In the genomic region with DNA sequence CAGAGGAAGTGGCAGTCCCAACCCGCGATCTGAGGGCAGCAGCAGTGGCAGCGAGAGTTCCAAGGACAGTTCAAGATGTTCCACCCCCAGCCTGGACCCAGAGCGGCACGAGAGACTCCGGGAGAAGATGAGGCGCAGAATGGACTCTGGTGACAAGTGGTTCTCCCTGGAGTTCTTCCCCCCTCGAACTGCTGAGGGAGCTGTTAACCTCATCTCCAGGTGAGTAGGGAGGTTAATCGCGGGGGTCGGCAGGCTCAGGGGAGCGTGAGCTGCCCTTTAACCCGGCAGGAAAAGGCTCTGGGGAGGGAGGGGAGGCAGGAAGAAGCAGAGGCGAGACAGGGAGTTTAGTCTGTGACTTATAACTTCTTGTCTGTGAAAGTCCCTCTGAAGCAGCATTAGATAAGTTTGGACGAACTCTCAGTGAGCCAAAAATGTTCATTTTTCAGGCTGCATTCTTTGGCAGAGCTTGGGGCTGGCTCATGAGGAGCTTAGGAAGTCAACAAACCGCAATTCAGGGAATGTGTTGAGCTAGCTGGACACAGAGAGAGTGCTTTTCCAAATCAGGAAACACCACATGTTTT, we compare ENCODE assay signal across 9 mouse cellular contexts. TPM values are rescaled to one million over a fixed set of nuclear protein-coding genes. Genes with fewer than 3 reads are reported as not detected.
DNase-seq lines count a peak whose midpoint lies in the region; ATAC-seq and TF ChIP-seq lines count a peak whose summit lies in the region.
"Had no signal": no experiment of that assay in that cellular context is flagged by ENCODE, and none has a peak within 500 bp of the region (broad histone marks: within the 10 kb centered on the region; RNA-seq: fewer than 3 reads in every experiment).

No protein-coding gene starts in this region.

- H3K4me3 ChIP-seq in megakaryocyte, embryonic 14.5 days (replicated peaks) = peak overlapping the region; percentile 87
- H3K4me3 ChIP-seq in brown adipose tissue, adult 24 weeks (ENCODE audit: insufficient read depth, low read depth, low read length) = peak overlapping the region; percentile 58
- H3K4me3 ChIP-seq in lung, adult 2 months (replicated peaks; ENCODE audit: extremely low read depth, low read depth, low read length) = peak overlapping the region; percentile 48
- peak overlapping the region; percentile 58 for H3K4me3 ChIP-seq in small intestine, adult 2 months (ENCODE audit: low read depth, low read length)

- H3K27ac ChIP-seq in brown adipose tissue, adult 24 weeks (replicated peaks; ENCODE audit: low read depth, low read length) = peak overlapping the region; percentile 89
- peak overlapping the region; percentile 66 for H3K27ac ChIP-seq in small intestine, adult 2 months (ENCODE audit: insufficient read depth, low read depth, low read length)

- 4% methylated on average over 16 of the region's 16 CpGs for whole genome bisulfite sequencing in lung, adult 2 months
- 37% methylated on average over 16 of the region's 16 CpGs for WGBS in small intestine, adult 2 months

- peaks cover 75% of the 10 kb centered on the region for H3K4me1 ChIP-seq in megakaryocyte, embryonic 14.5 days
- H3K4me1 ChIP-seq in brown adipose tissue, adult 24 weeks (ENCODE audit: control insufficient read depth, insufficient read depth, insufficient read length, low read length) = peaks cover 19% of the 10 kb centered on the region
- peaks cover 15% of the 10 kb centered on the region for H3K4me1 ChIP-seq in lung, adult 2 months (ENCODE audit: control insufficient read depth, insufficient read depth, low read length)
- peaks cover 12% of the 10 kb centered on the region; the same call in 1 of the 2 replicates for H3K4me1 ChIP-seq in small intestine, adult 2 months (ENCODE audit: control insufficient read depth, insufficient read depth, insufficient read length, low read length)

- no peak for TF ChIP-seq POLR2A in lung, adult 2 months (IDR thresholded peaks at IDR 0.05; ENCODE audit: borderline replicate concordance, extremely low read depth, low read depth, low read length)
- no peak for TF ChIP-seq POLR2A in small intestine, adult 2 months (IDR thresholded peaks at IDR 0.05; ENCODE audit: low read depth, low read length)

- no peaks in the 10 kb centered on the region for H3K9me3 ChIP-seq in megakaryocyte, embryonic 14.5 days

- DNase-seq in heart, adult 8-10 months (ENCODE audit: low spot score) = peak; percentile 63
- peak; percentile 41 for DNase-seq in kidney, adult 18-20 months
- peak; percentile 52 for DNase-seq in lung, adult 2 months
- no peak for DNase-seq in frontal cortex, postnatal 10 days (ENCODE audit: low spot score in 2 of 2)

- no peak for TF ChIP-seq CTCF in lung, adult 2 months (IDR thresholded peaks at IDR 0.05; ENCODE audit: insufficient read depth, low read length)
- no peak for TF ChIP-seq CTCF in small intestine, adult 2 months (IDR thresholded peaks at IDR 0.05; ENCODE audit: extremely low read depth, insufficient read length, insufficient replicate concordance, low read depth, low read length)

- peaks cover 39% of the 10 kb centered on the region for H3K36me3 ChIP-seq in megakaryocyte, embryonic 14.5 days (replicated peaks; ENCODE audit: low read length)
- H3K36me3 ChIP-seq in small intestine, adult 2 months (ENCODE audit: control insufficient read depth, insufficient read depth, low read length) = no peaks in the 10 kb centered on the region

- H3K27me3 ChIP-seq in megakaryocyte, embryonic 14.5 days (replicated peaks) = peaks cover 41% of the 10 kb centered on the region
- H3K27me3 ChIP-seq in small intestine, adult 2 months (ENCODE audit: control insufficient read depth, insufficient read depth, low read length) = no peaks in the 10 kb centered on the region

- no peak for ATAC-seq in megakaryocyte, adult 5-6 weeks (ENCODE audit: poor library complexity, severe bottlenecking)

RNA-seq across cellular contexts. Expression of gene Mthfr, which starts 2.8 kb away (rescaled TPM):
- 3.5 and 7.0 TPM in 2 replicates for polyA plus RNA-seq in megakaryocyte, embryonic 14.5 days (2012; ENCODE audit: insufficient read depth, low replicate concordance)
- 14.0 and 14.3 TPM in 2 replicates for total RNA-seq in megakaryocyte, adult 5-6 weeks (2015)
- 10.1 and 15.8 TPM in 2 replicates for total RNA-seq in megakaryocyte, adult 5-6 weeks (2017)
- polyA plus RNA-seq in brown adipose tissue, adult 24 weeks (2012; ENCODE audit: insufficient read depth, insufficient read length, missing spikeins) = 5.7 and 6.9 TPM in 2 replicates
- total RNA-seq in heart, adult 8-10 months (2022) = 1 to 10 TPM; 8.0 to 9.8 (median 8.6) TPM
- 34.8 and 38.9 TPM in 2 replicates for polyA plus RNA-seq in lung, adult 2 months (2012; rRNA removed)
- 5.6 and 8.8 TPM in 2 replicates for polyA plus RNA-seq in small intestine, adult 2 months (2012; rRNA removed)

RNA-seq across cellular contexts. Expression of gene Clcn6, which starts 3.1 kb away (rescaled TPM):
- polyA plus RNA-seq in megakaryocyte, embryonic 14.5 days (2012; ENCODE audit: insufficient read depth, low replicate concordance) = 2.4 and 3.5 TPM in 2 replicates
- 5.5 and 7.0 TPM in 2 replicates for total RNA-seq in megakaryocyte, adult 5-6 weeks (2015)
- 2.7 and 10.1 TPM in 2 replicates for total RNA-seq in megakaryocyte, adult 5-6 weeks (2017)
- polyA plus RNA-seq in brown adipose tissue, adult 24 weeks (2012; ENCODE audit: insufficient read depth, insufficient read length, missing spikeins) = 5.0 and 5.7 TPM in 2 replicates
- total RNA-seq in heart, adult 8-10 months (2022) = 1 to 10 TPM; 7.1 to 9.8 (median 8.9) TPM
- 14.1 and 14.9 TPM in 2 replicates for polyA plus RNA-seq in lung, adult 2 months (2012; rRNA removed)
- 2.7 and 2.8 TPM in 2 replicates for polyA plus RNA-seq in small intestine, adult 2 months (2012; rRNA removed)

RNA-seq across cellular contexts. Expression of gene Nppa, which starts 41.2 kb away (rescaled TPM):
- polyA plus RNA-seq in megakaryocyte, embryonic 14.5 days (2012; ENCODE audit: insufficient read depth, low replicate concordance) = not detected in 2 replicates
- total RNA-seq in megakaryocyte, adult 5-6 weeks (2015) = not detected in 2 replicates
- total RNA-seq in megakaryocyte, adult 5-6 weeks (2017) = not detected in 2 replicates
- not detected in 2 replicates for polyA plus RNA-seq in brown adipose tissue, adult 24 weeks (2012; ENCODE audit: insufficient read depth, insufficient read length, missing spikeins)
- total RNA-seq in heart, adult 8-10 months (2022) = 1,000 to 10,000 TPM; 1,499 to 1,940 (median 1,728) TPM
- polyA plus RNA-seq in lung, adult 2 months (2012; rRNA removed) = 31.3 and 55.1 TPM in 2 replicates
- polyA plus RNA-seq in small intestine, adult 2 months (2012; rRNA removed) = not detected in 2 replicates
- total RNA-seq: left cerebral cortex, postnatal 36 days had no signal

RNA-seq across cellular contexts. Expression of gene Agtrap, which starts 46.1 kb away (rescaled TPM):
- 16.5 and 50.7 TPM in 2 replicates for polyA plus RNA-seq in megakaryocyte, embryonic 14.5 days (2012; ENCODE audit: insufficient read depth, low replicate concordance)
- 13.8 and 19.0 TPM in 2 replicates for total RNA-seq in megakaryocyte, adult 5-6 weeks (2015)
- 31.9 and 36.0 TPM in 2 replicates for total RNA-seq in megakaryocyte, adult 5-6 weeks (2017)
- polyA plus RNA-seq in brown adipose tissue, adult 24 weeks (2012; ENCODE audit: insufficient read depth, insufficient read length, missing spikeins) = 8.1 and 8.2 TPM in 2 replicates
- 10 to 100 TPM; 45.2 to 51.5 (median 48.2) TPM for total RNA-seq in heart, adult 8-10 months (2022)
- 50.1 and 56.8 TPM in 2 replicates for polyA plus RNA-seq in lung, adult 2 months (2012; rRNA removed)
- polyA plus RNA-seq in small intestine, adult 2 months (2012; rRNA removed) = 10.3 and 14.2 TPM in 2 replicates

RNA-seq across cellular contexts. Expression of gene Nppb, which starts 56.1 kb away (rescaled TPM):
- not detected in 2 replicates for polyA plus RNA-seq in megakaryocyte, embryonic 14.5 days (2012; ENCODE audit: insufficient read depth, low replicate concordance)
- not detected in 2 replicates for total RNA-seq in megakaryocyte, adult 5-6 weeks (2015)
- total RNA-seq in megakaryocyte, adult 5-6 weeks (2017) = not detected in 2 replicates
- polyA plus RNA-seq in brown adipose tissue, adult 24 weeks (2012; ENCODE audit: insufficient read depth, insufficient read length, missing spikeins) = not detected in 2 replicates
- 100 to 1,000 TPM; 107 to 313 (median 216) TPM for total RNA-seq in heart, adult 8-10 months (2022)
- not detected in 2 replicates for polyA plus RNA-seq in lung, adult 2 months (2012; rRNA removed)
- not detected in 2 replicates for polyA plus RNA-seq in small intestine, adult 2 months (2012; rRNA removed)
- total RNA-seq: left cerebral cortex, postnatal 36 days had no signal

Comparison
In these comparisons a context has a peak if more than half of its experiments do, and no peak if none do; other contexts are left out.
1. DNase-seq: peak in heart, adult 8-10 months (single experiment), kidney, adult 18-20 months (single experiment) and lung, adult 2 months (single experiment); none in frontal cortex, postnatal 10 days (0 of 2).
2. RNA of gene Nppa, which starts 41.2 kb away (polyA plus RNA-seq): 31.3 to 55.1 TPM in lung, adult 2 months; not detected in megakaryocyte, embryonic 14.5 days, not detected in brown adipose tissue, adult 24 weeks and not detected in small intestine, adult 2 months; every median in the first group is over 10 times any median in the second.
3. Peak in every context shown above with its lines, with median percentiles within 50 percentile points of each other: H3K4me3 ChIP-seq.